Mouse (Mus musculus) neural tube, embryonic 12.5 days (tissue): ENCODE results near the gene Hspb1. TPM values are rescaled to one million over a fixed set of nuclear protein-coding genes. Genes with fewer than 3 reads are reported as not detected.

Experiments used
- ATAC-seq: fragments of 200-750 bp; cut with Nextera tagmentation; 2 replicates; pipeline ENCODE4 v1.8.0; 2017; ENCODE audit warnings: low read depth, mild to moderate bottlenecking, moderate TSS enrichment, moderate library complexity; ENCODE audit not compliant: low FRiP score
- H3K27ac ChIP-seq: fragments of 300-500 bp; sonication (generic); 2 replicates; pipeline ENCODE4 v1.5.1; 2016
- H3K27me3 ChIP-seq: fragments of 300-500 bp; sonication (generic); replicated peaks from 2 replicates; pipeline ENCODE4 v1.6.1; 2016; ENCODE audit warnings: mild to moderate bottlenecking
- H3K36me3 ChIP-seq: fragments of 300-500 bp; sonication (generic); 2 replicates; pipeline ENCODE4 v1.6.1; 2016; ENCODE audit warnings: mild to moderate bottlenecking
- H3K4me1 ChIP-seq: fragments of 300-500 bp; sonication (generic); 2 replicates; pipeline ENCODE4 v1.6.1; 2016
- H3K4me2 ChIP-seq: fragments of 300-500 bp; sonication (generic); replicated peaks from 2 replicates; pipeline ENCODE4 v1.6.1; 2016; ENCODE audit warnings: mild to moderate bottlenecking
- H3K4me3 ChIP-seq: fragments of 300-500 bp; sonication (generic); 2 replicates; pipeline ENCODE4 v1.5.1; 2016
- H3K9ac ChIP-seq: fragments of 300-500 bp; sonication (generic); 2 replicates; pipeline ENCODE4 v1.6.1; 2016; ENCODE audit warnings: mild to moderate bottlenecking
- H3K9me3 ChIP-seq: fragments of 300-500 bp; sonication (generic); 2 replicates; pipeline ENCODE4 v1.6.1; 2016; ENCODE audit warnings: mild to moderate bottlenecking
- WGBS: fragments of 180-500 bp; shearing (Covaris S2); methylation state at CpG from one replicate; pipeline ENCODE4 v1.1.7; 2016; 5-methylcytosine and 5-hydroxymethylcytosine counted together
- polyA plus RNA-seq: library from polyadenylated mRNA; unstranded; fragments of >200 nt; fragmentation: Nextera tagmentation; extraction: Ambion mirVana; gene quantifications from 2 replicates; pipeline ENCODE4 v1.2.1, GENCODE M21; 2016

Hspb1 gene
- polyA plus RNA-seq, 1 experiment from 2014 or later, result 22.3 TPM

- Histone ChIP-seq H3K27me3 (no peaks in the 10 kb centered on the region), H3K4me2 (no peak overlapping the region), H3K9me3 (no peaks in the 10 kb centered on the region), H3K9ac (no peak overlapping the region), H3K4me3 (no peak overlapping the region), H3K27ac (no peak overlapping the region), H3K4me1 (no peaks in the 10 kb centered on the region), H3K36me3 (peaks cover 73% of the 10 kb centered on the region)
- no peak for ATAC-seq
- 90% methylated on average over 8 of the region's 8 CpGs for WGBS
Observed at GRCm38 (mm10) chr5:135917327-135918058, 29.8 kb downstream of the Hspb1 start.

- Histone ChIP-seq H3K4me1 (no peaks in the 10 kb centered on the region), H3K4me3 (no peak overlapping the region), H3K9me3 (no peaks in the 10 kb centered on the region), H3K36me3 (peaks cover 76% of the 10 kb centered on the region), H3K27me3 (no peaks in the 10 kb centered on the region), H3K9ac (no peak overlapping the region), H3K4me2 (no peak overlapping the region), H3K27ac (no peak overlapping the region)
- 93% methylated on average over 5 of the region's 5 CpGs for WGBS
- no peak for ATAC-seq
Observed at GRCm38 (mm10) chr5:135918059-135918437, 30.3 kb downstream of the Hspb1 start.

- WGBS, result 96% methylated on average over 5 of the region's 5 CpGs
Observed at GRCm38 (mm10) chr5:135918593-135918992, 30.9 kb downstream of the Hspb1 start.

GRCm38 (mm10) chr5:135919902-135920301 lies 32.2 kb downstream of the Hspb1 start:
- Histone ChIP-seq H3K36me3 (peaks cover 71% of the 10 kb centered on the region), H3K9me3 (no peaks in the 10 kb centered on the region), H3K27me3 (no peaks in the 10 kb centered on the region), H3K4me3 (no peak overlapping the region), H3K4me1 (no peaks in the 10 kb centered on the region), H3K27ac (no peak overlapping the region), H3K4me2 (no peak overlapping the region), H3K9ac (no peak overlapping the region)
- no peak for ATAC-seq
- WGBS, result 94% methylated on average over 3 of the region's 3 CpGs

More at GRCm38 (mm10) chr5:135918593-135918992, 30.9 kb downstream of the Hspb1 start:
- H3K9ac ChIP-seq, result no peak overlapping the region
- H3K9me3 ChIP-seq, result no peaks in the 10 kb centered on the region
- no peaks in the 10 kb centered on the region for H3K4me1 ChIP-seq
- H3K4me3 ChIP-seq, result no peak overlapping the region
- H3K36me3 ChIP-seq, result peaks cover 76% of the 10 kb centered on the region
- H3K4me2 ChIP-seq, result no peak overlapping the region
- H3K27ac ChIP-seq, result no peak overlapping the region
- ATAC-seq, result no peak
- no peaks in the 10 kb centered on the region for H3K27me3 ChIP-seq

GRCm38 (mm10) chr5:135923901-135924300 lies 36.2 kb downstream of the Hspb1 start:
- peaks cover 75% of the 10 kb centered on the region for H3K36me3 ChIP-seq
- H3K27me3 ChIP-seq, result no peaks in the 10 kb centered on the region
- no peak overlapping the region for H3K4me3 ChIP-seq
- 94% methylated on average over 7 of the region's 7 CpGs for WGBS
- H3K27ac ChIP-seq, result no peak overlapping the region
- H3K4me1 ChIP-seq, result peaks cover 7% of the 10 kb centered on the region; the same call in 1 of the 2 replicates
- H3K9ac ChIP-seq, result no peak overlapping the region
- no peak for ATAC-seq
- H3K4me2 ChIP-seq, result no peak overlapping the region
- no peaks in the 10 kb centered on the region for H3K9me3 ChIP-seq

- peaks cover 58% of the 10 kb centered on the region for H3K36me3 ChIP-seq
- no peak for ATAC-seq
- WGBS, result 81% methylated on average over 6 of the region's 6 CpGs
Observed at GRCm38 (mm10) chr5:135929685-135930424, 42.1 kb downstream of the Hspb1 start.

GRCm38 (mm10) chr5:135931526-135931925 lies 43.8 kb downstream of the Hspb1 start:
- Histone ChIP-seq H3K27me3 (no peaks in the 10 kb centered on the region), H3K27ac (no peak overlapping the region), H3K4me3 (no peak overlapping the region), H3K9ac (no peak overlapping the region), H3K4me1 (peaks cover 16% of the 10 kb centered on the region), H3K9me3 (no peaks in the 10 kb centered on the region), H3K36me3 (peaks cover 51% of the 10 kb centered on the region), H3K4me2 (peak overlapping the region; percentile 63)
- ATAC-seq, result no peak
- WGBS, result 93% methylated on average over 9 of the region's 9 CpGs

More at GRCm38 (mm10) chr5:135929685-135930424, 42.1 kb downstream of the Hspb1 start:
- no peak overlapping the region for H3K27ac ChIP-seq
- no peak overlapping the region for H3K4me3 ChIP-seq
- peaks cover 23% of the 10 kb centered on the region for H3K4me1 ChIP-seq
- no peaks in the 10 kb centered on the region for H3K9me3 ChIP-seq
- H3K27me3 ChIP-seq, result no peaks in the 10 kb centered on the region
- H3K4me2 ChIP-seq, result no peak overlapping the region
- H3K9ac ChIP-seq, result no peak overlapping the region

GRCm38 (mm10) chr5:135932359-135932758 lies 44.6 kb downstream of the Hspb1 start:
- no peaks in the 10 kb centered on the region for H3K27me3 ChIP-seq
- no peaks in the 10 kb centered on the region for H3K9me3 ChIP-seq
- H3K4me1 ChIP-seq, result peaks cover 16% of the 10 kb centered on the region
- no peak overlapping the region for H3K9ac ChIP-seq
- no peak overlapping the region for H3K27ac ChIP-seq
- H3K4me3 ChIP-seq, result 0 out of 2 replicates have a peak overlapping the region, but pooled peaks have one; percentile 12
- no peak for ATAC-seq
- peak overlapping the region; percentile 63 for H3K4me2 ChIP-seq
- peaks cover 43% of the 10 kb centered on the region for H3K36me3 ChIP-seq
- WGBS, result 84% methylated on average over 2 of the region's 2 CpGs

GRCm38 (mm10) chr5:135933222-135933899 lies 45.6 kb downstream of the Hspb1 start:
- H3K4me1 ChIP-seq, result peaks cover 16% of the 10 kb centered on the region

GRCm38 (mm10) chr5:135933900-135934441 lies 46.3 kb downstream of the Hspb1 start:
- peak overlapping the region; percentile 92 for H3K9ac ChIP-seq
- peaks cover 32% of the 10 kb centered on the region for H3K36me3 ChIP-seq
- WGBS, result 0% methylated on average over 33 of the region's 35 CpGs
- H3K4me1 ChIP-seq, result peaks cover 16% of the 10 kb centered on the region
- H3K4me3 ChIP-seq, result peak overlapping the region; percentile 91
- H3K4me2 ChIP-seq, result peak overlapping the region; percentile 63
- no peaks in the 10 kb centered on the region for H3K27me3 ChIP-seq
- H3K9me3 ChIP-seq, result no peaks in the 10 kb centered on the region
- ATAC-seq, result peak; percentile 73
- peak overlapping the region; percentile 92 for H3K27ac ChIP-seq

More at GRCm38 (mm10) chr5:135933222-135933899, 45.6 kb downstream of the Hspb1 start:
- peak overlapping the region; percentile 92; the same call in 1 of the 2 replicates for H3K27ac ChIP-seq
- peak overlapping the region; percentile 92 for H3K9ac ChIP-seq
- peak overlapping the region; percentile 63 for H3K4me2 ChIP-seq
- H3K27me3 ChIP-seq, result no peaks in the 10 kb centered on the region
- peaks cover 35% of the 10 kb centered on the region for H3K36me3 ChIP-seq
- H3K9me3 ChIP-seq, result no peaks in the 10 kb centered on the region
- ATAC-seq, result no peak
- H3K4me3 ChIP-seq, result peak overlapping the region; percentile 91
- WGBS, result 19% methylated on average over 12 of the region's 12 CpGs

GRCm38 (mm10) chr5:135934481-135935175 lies 46.9 kb downstream of the Hspb1 start, which contains the start of gene Ywhag:
TSS of gene Ywhag (minus strand) at chr5:135934616.
- Histone ChIP-seq H3K4me1 (peaks cover 16% of the 10 kb centered on the region), H3K4me3 (peak within 1 kb of the TSS; percentile 91), H3K27ac (peak within 1 kb of the TSS; percentile 92), H3K27me3 (no peaks in the 10 kb centered on the region), H3K36me3 (peaks cover 25% of the 10 kb centered on the region), H3K9me3 (no peaks in the 10 kb centered on the region), H3K9ac (peak within 1 kb of the TSS; percentile 92), H3K4me2 (peak within 1 kb of the TSS; percentile 63)
- ATAC-seq, result peak; percentile 95
- 0% methylated on average over 47 of the region's 48 CpGs for WGBS
